Mouse (Mus musculus) right cerebral cortex, postnatal 36 days (tissue): ENCODE measurements around the gene Tnni1.
A peak's percentile ranks its signal among the peaks of the same experiment; 100 is the strongest.

Source experiments
- DNase-seq, 2 experiments: peaks; one replicate each; pipeline ENCODE4 v3.0.0; 2022; ENCODE audit warnings: low spot score in 2 of 2, mixed read lengths in 1 of 2

The Tnni1 gene

GRCm38 (mm10) chr1:135767324-135767890, 11.8 kb upstream of the Tnni1 start:
- no peak for DNase-seq

GRCm38 (mm10) chr1:135768400-135768799, 10.8 kb upstream of the Tnni1 start:
- DNase-seq: no peak

GRCm38 (mm10) chr1:135770237-135770636, 9.0 kb upstream of the Tnni1 start:
- DNase-seq: no peak

GRCm38 (mm10) chr1:135770896-135771572, 8.2 kb upstream of the Tnni1 start:
- no peak for DNase-seq

- no peak for DNase-seq
These were observed 7.7 kb upstream of the Tnni1 start for GRCm38 (mm10) chr1:135771573-135771970.

GRCm38 (mm10) chr1:135776596-135776995, 2.6 kb upstream of the Tnni1 start:
- no peak for DNase-seq

- DNase-seq: no peak
These were observed 2.2 kb upstream of the Tnni1 start for GRCm38 (mm10) chr1:135777046-135777445.

GRCm38 (mm10) chr1:135780649-135781048, 1.4 kb downstream of the Tnni1 start:
- no peak for DNase-seq

GRCm38 (mm10) chr1:135781220-135781619, 2.0 kb downstream of the Tnni1 start:
- peak in 1 of 2 experiments; percentile 34 for DNase-seq

- DNase-seq: no peak
These were observed 3.6 kb downstream of the Tnni1 start for GRCm38 (mm10) chr1:135782816-135783215.

- peak in 1 of 2 experiments; percentile 39 for DNase-seq
These were observed 8.6 kb downstream of the Tnni1 start for GRCm38 (mm10) chr1:135787799-135788198.

GRCm38 (mm10) chr1:135788708-135789107, 9.5 kb downstream of the Tnni1 start:
- DNase-seq: no peak

GRCm38 (mm10) chr1:135789815-135790214, 10.6 kb downstream of the Tnni1 start:
- no peak for DNase-seq

GRCm38 (mm10) chr1:135792143-135792939, 13.1 kb downstream of the Tnni1 start:
- DNase-seq: no peak

- DNase-seq: peak; percentile 79 to 86
These were observed 14.4 kb downstream of the Tnni1 start for GRCm38 (mm10) chr1:135793370-135794215.

- no peak for DNase-seq
These were observed 15.2 kb downstream of the Tnni1 start for GRCm38 (mm10) chr1:135794216-135795134.

- no peak for DNase-seq
These were observed 19.3 kb downstream of the Tnni1 start for GRCm38 (mm10) chr1:135798492-135798891.

GRCm38 (mm10) chr1:135799109-135799627, 19.9 kb downstream of the Tnni1 start:
- no peak for DNase-seq

- no peak for DNase-seq
These were observed 21.1 kb downstream of the Tnni1 start for GRCm38 (mm10) chr1:135800192-135800950.

GRCm38 (mm10) chr1:135807546-135807945, 28.3 kb downstream of the Tnni1 start:
- no peak for DNase-seq
